Mouse (Mus musculus) lung, postnatal 4 days (tissue): ENCODE results near the gene Rxra.

ENCODE experiments used
- DNase-seq, 2 experiments: peaks; one replicate each; pipeline ENCODE4 v3.0.0; 2021

Rxra gene

GRCm38 (mm10) chr2:27702904-27703666 is 26.8 kb downstream of the Rxra start:
- peak; percentile 37 to 55 for DNase-seq

GRCm38 (mm10) chr2:27703852-27704640 is 27.8 kb downstream of the Rxra start:
- peak; percentile 51 to 64 for DNase-seq

DNA sequence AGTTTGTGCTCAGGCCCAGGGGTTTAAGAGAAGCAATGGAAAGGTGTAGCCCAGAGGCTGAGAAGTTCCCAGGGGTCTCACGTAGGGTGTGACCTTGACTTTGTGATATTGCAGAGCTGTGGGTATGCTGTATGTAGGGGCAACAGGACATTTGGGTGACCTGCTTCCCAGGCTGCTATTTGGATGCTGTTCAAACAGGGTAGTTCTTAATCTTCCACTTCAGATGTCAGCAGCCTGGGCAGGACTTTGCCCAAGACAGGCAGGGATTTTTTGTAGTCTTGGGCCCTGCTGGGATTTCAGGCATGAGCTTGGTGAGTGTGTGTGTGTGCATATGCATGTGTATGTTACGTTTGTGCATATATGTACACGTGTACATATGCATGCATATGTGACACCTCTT is 28.4 kb downstream of the Rxra start:
- no peak for DNase-seq

GRCm38 (mm10) chr2:27710871-27711382 is 34.7 kb downstream of the Rxra start:
- DNase-seq = no peak

DNA sequence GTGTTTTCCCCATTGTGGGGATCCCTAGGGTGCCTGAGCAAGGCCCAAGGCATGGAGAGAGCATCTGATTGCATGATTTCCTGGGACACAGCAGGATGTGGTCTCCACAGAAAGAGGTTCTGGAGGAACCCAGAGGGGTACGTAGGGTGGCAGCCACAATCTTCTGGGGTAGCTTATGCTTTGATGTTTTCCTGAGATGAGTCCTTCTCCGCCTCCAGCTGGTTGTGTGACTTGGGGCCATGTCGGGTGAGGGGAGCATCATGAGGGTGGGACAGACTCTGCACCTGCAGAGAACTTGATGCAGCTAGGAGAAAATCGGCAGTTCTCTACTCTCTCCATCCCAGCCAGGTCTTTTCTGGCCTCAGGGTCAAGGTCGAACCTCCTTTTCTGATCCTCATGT is 36.4 kb downstream of the Rxra start:
- DNase-seq = no peak

DNA sequence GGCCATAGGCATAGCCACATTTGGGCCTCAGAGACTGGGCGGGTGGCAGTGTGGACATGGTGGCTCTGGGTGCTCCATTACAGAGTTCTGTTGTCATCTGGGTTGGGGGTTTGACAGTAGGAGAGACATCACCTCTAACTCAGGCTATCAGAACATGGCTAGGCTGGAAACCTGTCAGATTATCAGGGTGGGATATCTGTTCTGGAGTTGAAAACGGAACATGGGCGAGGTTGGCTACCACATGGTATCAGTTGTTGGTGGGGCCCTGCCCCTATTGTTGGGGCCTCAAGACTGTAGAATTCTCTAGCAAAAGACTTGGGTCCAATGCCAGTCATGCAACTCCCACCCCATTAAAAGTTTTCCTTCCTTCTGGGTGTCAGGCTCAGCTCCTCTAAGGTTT is 37.1 kb downstream of the Rxra start:
- DNase-seq = no peak

DNA sequence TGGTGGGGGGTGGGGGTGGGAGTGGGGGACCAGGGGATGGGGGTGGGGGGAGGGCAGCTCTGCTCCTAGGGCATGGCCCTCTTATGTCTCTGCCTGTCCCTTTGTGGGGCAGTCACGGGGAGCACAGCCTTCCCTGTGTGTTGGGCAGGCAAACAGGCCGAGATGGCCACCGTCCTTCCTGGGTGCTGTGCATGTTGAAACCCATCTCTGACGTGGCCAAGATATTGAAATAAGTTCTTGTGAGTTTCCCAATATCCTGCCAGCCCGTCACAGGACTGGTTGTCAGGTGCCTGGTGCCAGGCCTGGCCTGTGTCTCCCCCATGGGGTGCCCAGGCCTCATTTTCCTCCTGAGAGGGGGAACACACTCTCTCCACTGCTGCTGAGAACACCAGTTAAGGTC is 37.9 kb downstream of the Rxra start:
- DNase-seq = peak; percentile 73 to 76

DNA sequence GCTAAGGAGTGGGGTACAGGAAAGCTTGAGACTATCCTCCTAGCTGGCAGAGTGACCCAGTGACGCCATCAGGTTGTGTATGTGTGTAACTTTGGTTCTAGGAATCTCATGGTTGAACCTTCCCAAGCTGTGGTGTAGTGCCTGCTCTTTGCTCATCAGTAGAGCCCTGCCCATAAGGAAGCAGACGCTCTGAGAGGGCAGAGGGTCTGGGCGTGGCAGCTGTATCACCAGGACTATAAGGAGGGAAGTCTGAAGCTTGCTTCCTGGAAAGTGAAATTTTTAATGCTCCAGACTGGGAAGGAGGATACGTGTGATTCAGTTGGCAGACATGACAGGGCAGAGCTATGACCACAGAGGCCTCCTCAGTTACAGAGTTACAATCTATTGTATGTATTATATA is 39.0 kb downstream of the Rxra start:
- DNase-seq = peak; percentile 43 to 45

DNA sequence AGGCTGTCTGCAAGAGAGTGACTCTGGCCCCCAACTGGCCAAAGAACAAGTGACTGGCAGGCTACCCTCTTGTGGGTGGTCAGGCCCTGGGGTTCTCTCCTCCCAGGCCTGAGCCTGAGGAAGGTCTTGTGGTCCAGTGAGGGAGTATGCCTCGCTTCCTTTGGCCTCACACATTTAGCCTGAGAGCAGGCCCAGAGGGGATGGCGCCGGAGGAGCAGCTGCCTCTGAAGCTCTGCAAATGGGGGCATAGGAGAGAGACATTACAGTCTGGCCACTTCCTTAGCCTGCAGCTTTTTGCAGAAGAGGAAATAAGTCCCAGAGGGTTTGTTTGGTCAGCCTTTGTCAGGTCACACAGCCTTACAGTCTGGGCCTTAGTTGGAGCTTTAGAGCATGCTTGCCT is 40.1 kb downstream of the Rxra start:
- peak in 1 of 2 experiments; percentile 40 for DNase-seq

DNA sequence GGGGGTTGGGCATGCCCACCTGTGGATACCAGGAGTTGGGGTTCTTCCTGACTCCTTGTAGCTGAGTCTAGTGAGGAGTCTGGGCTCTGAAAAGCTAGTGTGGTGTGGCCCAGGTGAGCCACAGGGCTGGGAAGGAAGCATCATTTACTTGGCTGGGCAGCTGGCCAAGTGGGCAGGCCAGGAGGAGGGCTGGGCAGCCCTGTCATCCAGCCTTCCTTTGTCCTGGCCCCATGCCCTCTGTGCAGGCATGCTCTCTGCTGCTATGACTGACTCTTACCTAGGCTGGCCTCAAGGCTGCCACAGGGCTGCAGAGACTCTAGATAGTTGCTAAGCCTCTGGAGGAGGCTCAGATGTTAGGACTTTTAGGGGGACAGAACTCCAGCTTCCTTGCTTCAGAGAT is 42.0 kb downstream of the Rxra start:
- DNase-seq = peak; percentile 81 to 87

DNA sequence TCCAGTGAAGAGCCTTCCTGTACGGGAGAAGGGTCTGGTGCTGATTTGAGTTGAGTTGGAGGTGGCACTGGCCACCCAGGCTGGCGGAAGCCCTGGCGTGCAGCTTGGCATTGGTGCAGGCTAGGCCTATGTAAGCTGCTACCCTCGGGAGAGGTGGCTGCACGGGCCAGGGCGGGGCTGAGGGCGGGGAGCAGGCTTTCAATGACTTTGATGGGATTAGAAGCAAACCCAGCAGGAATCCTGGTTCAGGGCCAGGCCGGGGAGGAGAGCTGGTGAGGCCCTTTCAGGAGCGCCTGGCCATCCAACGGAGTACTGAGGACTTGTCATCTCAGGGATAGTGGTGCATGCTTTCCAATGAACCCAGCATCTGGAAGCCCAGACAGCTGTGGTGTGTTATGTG is 43.4 kb downstream of the Rxra start:
- no peak for DNase-seq

DNA sequence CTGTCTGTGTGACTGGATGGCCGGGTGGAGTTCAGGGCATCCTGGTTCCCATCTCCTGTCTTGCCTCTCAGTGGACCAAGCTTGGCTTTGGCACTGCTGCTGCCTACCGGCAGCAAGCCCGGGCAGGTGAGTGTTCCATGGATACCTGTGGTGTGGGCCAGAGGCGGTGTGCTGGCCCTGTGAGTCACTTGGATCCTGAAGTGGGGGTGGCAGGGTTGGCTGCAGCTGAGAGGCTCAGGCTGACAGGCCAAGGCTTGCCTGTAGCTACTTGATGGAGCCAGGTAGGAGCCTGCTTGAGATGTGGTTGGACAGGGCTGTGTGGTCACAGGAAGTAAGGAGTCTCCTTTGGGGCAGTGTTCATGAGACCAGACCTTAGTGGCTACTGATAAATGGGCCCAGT is 45.4 kb downstream of the Rxra start:
- peak in 1 of 2 experiments; percentile 52 for DNase-seq

DNA sequence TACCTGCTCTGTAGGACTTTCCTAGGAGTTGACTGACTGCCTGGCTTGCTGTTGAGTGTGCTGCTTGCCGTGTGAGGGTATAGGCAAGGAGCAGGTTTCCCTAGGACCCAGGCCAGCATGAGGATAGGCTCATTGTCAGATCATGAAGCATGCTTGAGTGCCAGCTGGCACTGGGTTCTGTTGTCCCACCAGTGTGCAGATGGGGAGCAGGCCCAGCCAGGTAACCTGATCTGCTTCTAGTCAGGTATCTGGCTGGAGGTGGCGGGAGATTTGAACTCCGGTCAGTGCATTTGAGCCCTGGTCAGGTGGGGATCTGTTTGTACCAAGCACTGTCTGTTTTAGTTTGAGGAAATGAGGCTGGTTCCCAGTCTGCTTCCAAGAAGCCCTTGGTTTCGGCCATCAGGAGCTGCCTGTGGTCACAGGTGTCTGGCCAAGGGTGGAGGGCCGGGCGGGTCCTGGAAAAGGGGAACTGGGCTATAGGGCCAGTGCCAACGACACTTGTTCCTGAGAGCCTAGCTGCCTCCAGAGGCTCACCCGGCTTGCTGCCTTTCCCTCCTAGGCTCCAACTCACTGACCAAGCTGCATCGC is 48.6 kb downstream of the Rxra start:
- DNase-seq = no peak

DNA sequence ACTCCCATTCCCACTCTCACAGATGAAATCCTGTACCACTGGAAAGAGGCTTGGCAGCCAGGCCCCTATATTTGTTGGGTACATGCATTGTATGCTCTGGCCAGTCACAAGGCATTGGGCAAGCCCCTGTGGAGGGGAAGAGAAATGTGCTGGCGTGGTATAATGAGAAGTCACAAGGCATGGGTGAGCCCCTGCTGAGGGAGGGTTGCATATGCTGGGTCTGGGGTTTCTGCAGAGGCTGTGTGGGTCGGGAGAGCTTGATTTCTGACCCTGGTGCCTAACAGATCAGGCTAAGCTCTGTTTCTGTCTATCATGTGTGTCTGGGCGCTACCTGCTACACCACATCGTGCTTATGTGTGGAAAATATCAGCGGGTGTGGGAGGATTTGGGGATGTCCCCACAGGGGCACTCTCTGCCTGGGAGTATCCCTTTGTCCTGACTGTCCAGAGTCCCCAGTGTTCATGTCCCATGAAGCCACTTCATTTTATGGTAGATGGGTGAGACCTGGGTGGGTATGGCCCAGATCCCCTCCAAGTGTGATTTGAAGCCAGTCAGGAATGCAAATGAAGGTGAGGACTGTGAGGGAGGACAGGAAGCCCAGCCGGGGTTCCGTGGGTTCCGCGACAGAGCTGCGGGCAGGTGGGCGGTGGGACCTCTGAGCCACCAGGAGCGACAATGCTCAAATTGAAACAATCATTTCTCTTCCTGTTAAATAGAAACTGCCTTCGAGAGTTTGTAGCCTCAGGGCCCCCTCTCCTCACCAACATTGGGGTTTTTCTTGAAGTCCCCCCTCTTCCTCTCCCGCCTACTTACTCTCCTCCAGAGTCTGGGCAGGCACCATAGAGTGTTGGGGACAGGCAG is 52.0 kb downstream of the Rxra start:
- DNase-seq = no peak

GRCm38 (mm10) chr2:27729009-27729408 is 52.8 kb downstream of the Rxra start:
- no peak for DNase-seq

GRCm38 (mm10) chr2:27730002-27730905 is 54.0 kb downstream of the Rxra start:
- peak in 1 of 2 experiments; percentile 55 for DNase-seq

DNA sequence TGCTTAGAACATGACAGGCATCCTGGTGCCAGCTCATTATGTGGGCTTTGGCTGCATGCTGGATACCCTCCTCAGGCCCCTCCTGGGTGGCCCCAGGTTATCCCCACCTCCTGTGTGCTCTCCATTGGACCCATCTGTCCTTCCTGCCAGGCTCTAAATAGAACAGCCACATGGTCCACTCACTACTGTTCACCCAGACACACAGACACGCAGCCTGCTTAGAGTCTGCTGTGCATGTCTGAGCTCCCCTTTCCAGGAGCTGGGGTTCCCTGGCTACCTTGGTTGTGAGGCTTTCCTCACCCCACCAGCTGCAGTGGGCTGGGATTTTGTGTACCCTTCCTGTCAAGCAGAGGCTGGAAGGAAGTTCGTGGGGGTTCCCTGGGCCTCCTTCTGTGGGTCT is 56.8 kb downstream of the Rxra start:
- no peak for DNase-seq

- DNase-seq = peak; percentile 23 to 66
These were observed 58.1 kb downstream of the Rxra start for GRCm38 (mm10) chr2:27734328-27734727.

DNA sequence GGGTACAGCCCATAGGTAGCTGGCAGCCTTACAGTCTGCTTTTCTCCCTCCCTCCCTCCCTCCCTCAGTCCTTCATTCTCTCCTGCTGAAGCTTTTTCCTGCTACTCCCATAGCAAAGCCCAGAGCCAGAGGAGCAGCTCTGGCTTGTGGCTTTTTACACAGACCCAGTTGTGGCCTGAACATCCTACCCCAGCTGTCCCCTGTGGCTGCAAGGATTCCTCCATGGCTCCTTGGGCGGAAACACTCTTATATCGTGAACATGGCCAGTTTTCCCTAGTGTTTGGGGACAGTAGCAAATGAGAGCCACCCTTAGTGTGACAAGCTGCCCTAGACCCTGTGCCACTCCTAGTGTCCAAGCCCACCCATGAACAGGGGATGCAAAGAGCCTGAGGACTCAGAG is 58.6 kb downstream of the Rxra start:
- no peak for DNase-seq

DNA sequence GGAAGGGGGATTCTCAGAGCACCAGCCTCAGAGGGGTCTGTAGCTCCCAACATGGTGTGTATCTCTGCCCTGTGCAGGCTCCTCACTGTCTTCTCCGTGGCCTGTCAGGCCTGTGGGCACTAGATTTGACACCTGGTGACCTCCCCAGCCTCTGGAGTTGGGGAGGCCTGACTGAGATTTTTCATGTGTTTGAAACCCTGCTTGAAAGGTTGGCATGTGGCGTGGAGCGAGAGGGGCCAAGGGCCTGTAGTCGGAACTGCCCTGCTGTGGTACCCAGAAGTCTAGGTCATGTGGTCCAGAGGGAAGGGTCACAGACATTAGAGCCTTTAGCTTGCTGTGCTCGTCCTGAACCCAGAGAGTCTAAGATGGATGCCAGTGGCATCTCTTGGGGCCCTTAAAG is 60.6 kb downstream of the Rxra start:
- no peak for DNase-seq

- no peak for DNase-seq
These were observed 62.2 kb downstream of the Rxra start for GRCm38 (mm10) chr2:27738396-27738795.
